Mouse (Mus musculus) lung, postnatal 36 days (tissue): ENCODE results near the gene Gm10334.
"Not testable (repeated sequence)": the region's sequence is repeated elsewhere in the genome, so short reads cannot be mapped to it uniquely, and the experiment has no call there.

ENCODE experiments used
- DNase-seq: peaks from one replicate; pipeline ENCODE4 v3.0.0; 2022; ENCODE audit warnings: mixed read lengths

Gene Gm10334

DNA sequence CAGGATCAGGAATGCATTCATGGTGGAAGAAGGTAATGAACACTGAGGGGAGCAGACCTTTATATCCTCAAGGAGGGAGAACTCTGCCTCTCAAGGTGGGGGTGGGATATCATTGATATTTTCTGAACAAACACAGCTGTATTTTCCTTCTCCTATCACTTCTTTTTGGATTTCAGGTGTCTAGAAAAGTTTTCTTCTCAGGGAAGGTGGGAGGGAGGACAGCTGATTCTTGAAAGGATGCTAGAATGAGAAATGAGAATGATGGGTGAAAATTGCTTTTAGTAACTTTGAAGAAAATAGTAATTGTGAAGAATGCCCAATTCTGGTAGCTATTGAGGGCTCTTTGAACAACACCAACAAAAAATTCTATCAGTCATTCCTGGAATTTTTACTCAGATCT, at the start of gene Gm10334:
Gene Gm10334 (minus strand): TSS at position 101 of the 400 bp plus-strand sequence.
- not testable (repeated sequence) for DNase-seq

DNA sequence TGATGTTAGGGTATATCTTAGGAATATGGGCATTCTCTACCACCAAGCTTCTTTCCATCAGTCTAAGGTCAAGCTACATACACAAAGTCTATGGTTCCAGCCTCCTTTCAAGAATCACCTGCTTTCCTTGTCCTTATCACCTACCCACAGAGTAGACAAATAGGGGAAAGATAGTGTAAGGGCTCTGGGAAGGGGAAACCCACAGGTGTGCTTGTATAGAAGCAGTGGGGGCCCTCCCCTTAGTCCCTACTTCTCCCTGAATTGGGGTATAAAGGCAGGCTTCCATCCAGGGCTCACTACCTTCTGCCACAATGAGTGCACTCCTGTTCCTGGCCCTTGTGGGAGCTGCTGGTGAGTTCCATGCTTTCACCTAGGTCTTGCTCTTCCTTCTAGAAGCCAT, 12.7 kb upstream of the Gm10334 start, which contains the start of gene Prss1:
Gene Prss1 (plus strand): TSS at position 301 of the 400 bp plus-strand sequence.
- DNase-seq = not testable (repeated sequence)

- not testable (repeated sequence) for DNase-seq
These were observed 3.7 kb downstream of the Gm10334 start for GRCm38 (mm10) chr6:41442261-41442660.
